Mouse (Mus musculus): Measurements from ENCODE around the gene 4933424G06Rik. TPM values are rescaled to one million over a fixed set of nuclear protein-coding genes. Genes with fewer than 3 reads are reported as not detected.

The 4933424G06Rik gene
- polyA plus RNA-seq, 3 experiments from 2014 or later = not detected

DNA sequence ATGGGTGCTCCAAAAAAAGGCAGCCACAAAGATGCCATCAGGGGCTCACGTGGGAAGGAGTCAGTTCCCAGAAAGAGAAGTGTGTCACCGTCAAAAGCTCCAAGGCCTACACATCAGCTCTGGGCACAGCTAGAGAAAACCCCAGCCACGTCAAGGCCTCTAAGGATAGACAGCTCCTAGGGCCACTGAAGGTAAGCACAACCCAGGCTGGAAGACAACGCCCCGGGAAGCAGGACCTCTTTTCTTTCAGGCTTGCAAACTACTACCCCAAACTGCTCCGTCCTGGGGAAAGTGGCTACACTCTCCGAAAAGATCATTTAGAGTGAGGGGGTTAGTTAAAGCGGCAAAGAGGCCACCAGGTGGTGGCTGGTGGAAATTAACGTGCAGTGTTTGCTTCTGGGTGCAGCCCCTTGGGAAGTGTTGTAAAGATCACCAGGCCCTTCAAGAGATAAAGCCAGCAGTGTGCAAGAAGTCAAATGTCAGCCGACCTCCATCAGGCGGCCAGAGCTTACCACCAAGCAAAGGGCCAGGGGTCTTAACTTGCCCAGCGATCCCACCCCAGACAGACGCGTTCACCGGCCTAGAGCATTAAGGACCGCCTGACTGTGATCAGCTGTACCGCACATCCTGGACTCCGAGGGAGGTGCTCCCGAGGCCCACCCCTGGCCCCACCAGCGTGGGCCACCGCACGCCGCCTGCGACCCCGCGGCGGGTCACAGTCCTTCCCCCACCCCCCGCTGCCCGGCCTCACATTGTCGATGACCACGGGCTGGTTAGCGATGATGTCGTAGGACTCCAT lies 695 bp upstream of the 4933424G06Rik start:
- peak; percentile 57 for ATAC-seq

DNA sequence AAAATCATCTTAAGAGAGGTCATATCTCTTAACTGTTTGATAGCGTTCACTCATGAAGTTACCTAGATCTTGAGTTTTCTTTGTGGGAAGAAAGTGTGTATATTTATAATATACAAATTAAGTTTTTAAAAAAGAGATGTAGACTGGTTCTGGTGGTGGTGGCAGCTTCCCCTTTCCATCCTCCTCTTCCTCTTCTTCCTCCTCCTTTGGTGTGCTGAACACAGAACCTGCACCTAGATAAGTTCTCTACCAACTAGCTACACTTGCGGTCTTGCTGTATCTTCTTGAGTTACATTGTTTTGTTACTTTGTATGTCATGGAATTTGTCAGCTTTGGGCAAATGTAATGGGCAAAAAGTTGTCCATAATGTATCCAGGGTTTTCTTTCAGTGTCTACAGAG lies 1.2 kb downstream of the 4933424G06Rik start:
- ATAC-seq = no peak

GRCm38 (mm10) chr1:36714311-36714710 lies 4.4 kb downstream of the 4933424G06Rik start, which contains the start of gene Actr1b:
Gene Actr1b (minus strand): TSS chr1:36714422.
- no peak for ATAC-seq

DNA sequence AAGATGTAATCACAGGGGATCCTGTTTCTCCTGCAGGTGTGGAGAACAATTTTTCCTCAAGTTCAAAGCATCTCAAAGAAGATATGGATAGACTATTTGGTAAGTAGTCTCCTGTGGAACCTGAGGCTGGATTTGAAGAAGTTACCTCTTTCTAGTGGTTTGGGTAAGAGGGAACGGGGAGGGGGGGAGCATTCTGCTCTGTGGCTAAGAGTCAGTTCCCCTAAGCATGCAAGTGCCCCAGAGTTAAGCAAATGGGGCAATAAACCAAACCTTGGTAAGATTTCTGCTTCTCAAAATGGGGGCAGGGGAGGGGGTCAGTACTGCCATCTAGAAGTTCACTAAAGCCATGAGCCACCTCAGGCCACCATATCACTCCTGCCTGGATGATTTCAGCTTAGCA lies 8.8 kb downstream of the 4933424G06Rik start:
- no peak for ATAC-seq

DNA sequence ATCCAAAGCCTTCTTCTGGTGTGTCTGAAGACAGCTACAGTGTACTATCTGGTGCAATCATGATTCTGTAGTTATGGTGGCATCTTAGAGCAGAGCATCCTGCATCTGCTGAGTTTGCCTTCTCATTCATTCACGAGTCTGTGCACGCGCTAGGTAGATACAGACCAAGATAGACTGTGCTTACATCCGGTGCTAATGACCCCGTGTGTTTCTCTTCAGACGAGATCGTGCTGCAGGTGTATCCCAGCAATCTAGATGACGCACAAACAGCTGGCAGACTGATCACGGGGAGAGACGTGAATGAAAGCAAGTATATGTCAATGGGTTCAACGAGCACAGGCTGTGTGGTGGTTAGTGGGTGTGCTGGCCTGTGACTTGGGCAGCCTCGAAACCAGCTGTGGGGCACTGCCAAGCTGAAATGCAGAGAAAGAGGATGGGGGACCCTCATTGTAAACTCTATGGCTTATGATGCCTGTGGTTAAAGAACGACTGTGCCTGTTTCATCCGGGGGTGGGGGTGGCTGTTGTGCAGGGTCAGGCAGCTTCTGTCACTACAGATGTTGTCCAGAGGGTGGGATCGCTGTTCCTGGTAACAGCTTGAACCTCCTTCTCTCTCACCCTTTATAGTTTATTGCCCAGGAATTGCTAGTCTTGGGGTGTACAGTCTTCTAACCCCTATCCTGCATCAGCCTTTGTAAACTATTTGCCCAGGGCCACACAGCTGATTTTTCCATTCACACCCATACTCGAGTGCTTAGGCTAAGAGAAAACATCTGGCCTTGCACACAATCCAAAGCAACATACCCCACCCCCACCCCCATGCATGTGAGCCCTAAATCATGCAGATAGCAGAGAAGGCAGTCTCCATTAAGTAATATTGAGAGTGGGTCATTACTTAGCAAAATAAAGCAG lies 13.5 kb downstream of the 4933424G06Rik start:
- ATAC-seq = peak; percentile 91

- ATAC-seq = no peak
Observed at GRCm38 (mm10) chr1:36724057-36724431, 14.1 kb downstream of the 4933424G06Rik start.

DNA sequence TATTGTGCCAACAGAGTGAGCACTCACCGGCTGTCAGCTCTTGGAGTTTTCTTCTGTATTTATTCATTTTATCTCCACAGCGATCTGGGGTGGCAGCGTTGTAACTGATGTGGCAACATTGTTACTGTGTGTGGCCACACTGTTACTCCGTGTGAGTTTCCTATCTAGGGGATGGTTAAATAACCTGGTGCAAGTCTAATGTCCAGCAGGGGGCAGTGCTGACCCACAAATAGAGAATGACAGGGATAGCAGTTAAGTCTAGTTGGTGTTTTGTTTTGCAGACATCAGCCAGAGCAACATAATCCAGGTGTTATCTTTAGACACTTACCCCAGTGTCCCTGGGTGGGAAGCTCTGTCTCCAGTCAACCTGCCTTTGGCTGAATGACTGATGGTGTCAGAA lies 27.4 kb downstream of the 4933424G06Rik start:
- ATAC-seq = peak; percentile 90

- ATAC-seq = no peak
Observed at GRCm38 (mm10) chr1:36739231-36739630, 29.3 kb downstream of the 4933424G06Rik start.

DNA sequence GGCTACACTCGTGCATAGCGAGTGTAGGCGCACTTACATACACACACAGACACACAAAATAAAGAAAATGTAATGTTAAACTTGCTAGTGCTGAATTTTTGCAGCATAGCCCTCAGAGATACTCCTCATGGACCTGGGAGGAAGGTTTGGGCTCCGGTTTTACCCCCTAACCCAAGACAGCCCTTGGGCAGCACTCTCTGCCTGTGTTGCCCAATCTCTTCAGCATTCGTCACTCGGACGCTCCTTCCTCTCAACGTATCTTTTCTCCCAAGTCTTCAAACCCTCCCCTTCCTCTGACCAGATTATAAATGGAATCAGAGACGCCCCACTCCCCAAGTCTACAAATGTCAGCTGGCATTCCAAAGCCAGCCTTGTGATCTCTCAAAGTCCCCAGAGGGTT lies 33.1 kb downstream of the 4933424G06Rik start:
- no peak for ATAC-seq

DNA sequence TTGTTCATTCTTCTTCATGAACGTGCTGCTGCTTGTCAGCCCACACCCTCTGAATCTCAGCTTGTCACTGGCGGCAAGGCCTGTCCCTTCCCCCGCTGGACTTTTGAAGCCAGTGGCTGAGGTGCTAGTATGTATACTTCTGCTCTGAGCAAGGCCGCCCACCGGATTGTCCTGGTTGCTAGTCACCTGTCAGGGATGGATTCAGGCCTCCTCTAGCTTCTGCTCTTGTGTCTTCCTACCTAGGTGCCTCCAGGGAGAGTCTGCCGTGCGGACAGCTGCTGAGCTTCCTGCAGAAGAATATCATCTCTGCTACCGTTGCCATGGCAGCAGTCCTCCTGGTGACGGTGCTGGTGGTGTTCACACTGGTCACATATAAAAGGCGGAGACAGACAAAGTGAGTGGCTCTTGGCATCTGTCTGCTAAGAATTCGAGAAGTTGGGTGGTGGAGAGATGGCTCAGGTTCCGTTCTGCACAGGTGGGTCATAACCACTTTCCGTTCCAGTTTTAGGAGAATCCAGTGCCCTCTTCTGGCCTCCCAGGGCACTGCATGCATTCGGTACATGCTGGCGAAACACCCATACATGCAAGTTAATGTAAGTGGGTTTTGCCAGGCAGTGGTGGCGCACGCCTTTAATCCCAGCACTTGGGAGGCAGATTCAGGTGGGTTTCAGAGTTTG lies 34.5 kb downstream of the 4933424G06Rik start:
- ATAC-seq = peak; percentile 94

DNA sequence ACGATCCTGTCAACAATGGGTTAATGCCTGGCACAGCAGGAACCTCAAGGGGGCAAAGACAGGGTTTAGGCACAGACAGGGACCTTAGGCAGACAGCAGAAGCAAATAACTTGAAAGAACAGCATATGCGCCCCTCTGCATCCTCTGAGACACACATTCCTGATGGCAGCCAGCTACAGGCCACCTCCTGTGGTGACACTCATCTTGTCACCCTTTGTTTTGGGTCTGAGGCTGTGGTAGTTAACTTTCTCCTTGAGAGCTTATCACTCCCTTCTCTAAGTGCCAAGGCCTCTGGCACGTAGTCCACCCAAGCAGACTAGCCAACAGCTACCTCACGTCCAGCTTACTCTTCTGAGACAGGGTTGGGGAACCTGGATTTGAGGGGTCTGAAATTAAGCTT lies 35.7 kb downstream of the 4933424G06Rik start:
- ATAC-seq = no peak

GRCm38 (mm10) chr1:36746452-36746851 lies 36.5 kb downstream of the 4933424G06Rik start:
- ATAC-seq = peak; percentile 29

DNA sequence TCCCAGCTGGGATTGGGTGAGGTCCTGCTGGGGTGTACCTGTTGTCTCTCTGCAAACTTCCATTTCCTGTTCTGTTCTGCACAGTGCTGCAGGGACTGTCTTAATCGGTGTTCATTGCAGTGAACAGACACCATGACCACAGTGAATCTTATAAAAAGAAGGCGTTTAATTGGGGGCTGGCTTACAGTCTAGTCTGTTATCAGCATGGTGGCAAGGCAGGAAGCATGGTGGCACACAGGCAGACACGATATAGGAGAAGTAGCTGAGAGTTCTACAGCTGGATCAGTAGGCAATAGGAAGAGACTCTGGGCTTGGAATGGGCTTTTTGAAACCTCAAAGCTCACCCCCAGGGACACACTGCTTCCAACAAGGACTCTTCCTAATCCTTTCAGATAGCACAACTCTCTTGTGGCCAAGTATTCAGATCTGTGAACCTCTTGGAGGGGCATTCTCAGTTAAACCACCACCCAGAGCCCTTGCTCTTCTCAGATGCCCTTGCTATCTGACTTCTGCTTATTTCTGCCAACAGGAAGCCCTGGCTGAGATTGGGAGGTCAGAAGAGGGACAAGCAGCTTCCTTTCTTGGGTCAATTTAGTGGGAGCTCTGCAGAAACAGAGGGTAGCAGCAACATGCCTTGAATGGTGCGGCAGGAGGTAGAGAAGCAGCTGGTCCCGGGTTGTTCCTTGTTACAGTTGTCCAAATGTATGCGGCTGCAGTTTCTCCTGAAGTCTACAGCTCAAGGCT lies 44.2 kb downstream of the 4933424G06Rik start:
- ATAC-seq = no peak

DNA sequence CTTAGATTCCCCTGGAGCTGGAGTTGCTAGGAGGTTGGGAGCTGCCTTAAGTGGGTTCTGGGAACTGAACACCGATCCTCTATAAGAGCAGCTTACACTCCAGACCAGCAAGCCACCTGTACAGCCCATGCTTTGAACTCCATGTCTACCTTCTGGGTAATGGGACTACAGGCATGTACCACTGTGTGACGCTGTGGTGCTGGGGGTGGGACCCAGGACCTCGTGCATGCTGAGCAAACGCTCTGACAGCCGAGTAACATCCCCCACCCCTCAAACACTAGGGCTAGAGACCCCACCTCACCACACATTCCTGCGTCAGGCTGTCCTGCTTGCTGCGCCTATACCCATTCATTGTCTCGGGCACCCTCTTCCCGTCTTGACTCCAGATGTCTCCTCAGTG lies 48.6 kb downstream of the 4933424G06Rik start:
- no peak for ATAC-seq

DNA sequence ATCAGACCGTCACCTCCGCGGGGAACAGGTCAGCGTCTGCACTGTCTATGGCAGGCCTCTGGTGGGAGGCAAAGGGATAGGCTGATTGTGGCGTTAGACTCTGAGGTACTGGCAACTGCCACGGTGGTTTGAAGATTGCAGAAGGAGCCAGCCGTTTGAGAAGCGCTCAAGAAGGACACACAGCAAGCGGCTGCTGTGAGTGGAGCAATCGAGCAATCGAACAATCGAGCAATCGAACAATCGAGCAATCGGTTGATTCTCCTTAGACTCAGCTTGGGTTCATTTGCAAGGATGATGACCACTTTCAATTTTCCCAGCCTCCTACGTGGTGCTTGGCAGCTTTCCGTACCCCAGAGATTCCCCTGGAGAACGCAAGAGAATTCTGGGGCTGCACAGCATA lies 49.1 kb downstream of the 4933424G06Rik start:
- no peak for ATAC-seq

- ATAC-seq = peak; percentile 22
Observed at GRCm38 (mm10) chr1:36760401-36760800, 50.5 kb downstream of the 4933424G06Rik start.

DNA sequence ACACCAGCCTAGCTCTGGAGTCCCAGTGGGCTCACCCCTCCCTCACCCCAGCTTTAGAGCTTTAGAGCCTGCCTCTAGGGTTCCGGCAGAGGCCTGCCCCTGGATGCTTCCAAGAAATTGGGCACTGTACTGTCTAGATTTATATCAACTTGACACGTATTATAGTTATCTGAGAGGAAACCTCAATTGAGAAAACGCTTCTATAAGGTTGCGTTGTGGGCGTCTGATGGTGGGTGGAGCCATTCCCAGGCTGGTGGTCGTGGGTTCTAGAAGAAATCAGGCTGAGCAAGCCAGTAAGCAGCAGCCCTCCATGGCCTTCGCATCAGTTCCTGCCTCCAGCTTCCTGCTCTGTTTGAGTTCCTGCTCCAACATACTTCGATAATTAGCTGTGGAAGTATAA lies 51.1 kb downstream of the 4933424G06Rik start:
- peak; percentile 9 for ATAC-seq

- ATAC-seq = peak; percentile 83
Observed at GRCm38 (mm10) chr1:36761568-36761967, 51.6 kb downstream of the 4933424G06Rik start, which contains the start of gene Zap70. Gene Zap70 (plus strand): TSS chr1:36761798.

DNA sequence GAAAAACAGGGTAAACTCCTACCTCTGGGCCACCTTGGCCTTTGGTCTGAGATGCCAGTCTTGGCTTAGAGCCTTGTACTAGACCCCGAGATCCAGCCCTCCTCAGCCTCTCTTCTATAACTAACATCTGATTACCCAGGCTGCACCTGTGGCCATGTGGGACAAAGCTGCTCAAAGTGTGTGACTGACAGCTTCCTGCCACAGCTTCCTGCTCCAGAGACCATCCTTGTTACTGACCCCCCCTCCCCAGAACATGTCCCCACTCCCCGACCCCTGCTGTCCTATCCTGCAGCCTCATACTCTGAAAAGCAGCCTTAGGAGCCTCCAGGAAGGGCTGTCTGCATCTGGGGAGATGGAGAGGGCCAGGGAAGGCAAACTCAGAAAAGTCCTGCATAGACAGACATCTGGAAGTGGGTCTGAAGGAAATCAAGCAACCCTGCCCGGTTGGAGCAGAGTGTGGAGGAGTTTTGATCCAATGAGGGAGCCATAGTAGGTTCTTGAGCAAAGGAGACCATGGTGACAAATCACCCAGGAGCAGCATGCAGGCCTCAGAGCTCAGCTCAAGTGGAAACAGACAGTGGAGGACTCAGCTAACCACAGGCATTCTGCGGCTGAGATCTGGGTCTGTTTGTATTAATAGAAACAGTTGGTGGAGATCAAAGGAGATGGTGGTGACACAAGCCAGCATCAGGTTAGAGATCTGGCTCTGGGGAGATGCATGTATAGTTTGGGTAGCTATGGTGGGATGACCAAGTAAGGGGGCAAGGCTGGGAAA lies 56.7 kb downstream of the 4933424G06Rik start:
- peak; percentile 76 for ATAC-seq

GRCm38 (mm10) chr1:36767321-36767720 lies 57.4 kb downstream of the 4933424G06Rik start:
- peak; percentile 47 for ATAC-seq

GRCm38 (mm10) chr1:36768786-36769185 lies 58.8 kb downstream of the 4933424G06Rik start:
- peak; percentile 11 for ATAC-seq
